Mouse (Mus musculus) neural tube, embryonic 14.5 days (tissue): ENCODE measurements around the gene Fam217a. TPM values are rescaled to one million over a fixed set of nuclear protein-coding genes. Genes with fewer than 3 reads are reported as not detected.
"Not testable (repeated sequence)": the region's sequence is repeated elsewhere in the genome, so short reads cannot be mapped to it uniquely, and the experiment has no call there.

Source experiments
- ATAC-seq: fragments of 200-750 bp; cut with Nextera tagmentation; 2 replicates; pipeline ENCODE4 v1.8.0; 2017; ENCODE audit warnings: low read depth, mild to moderate bottlenecking, moderate TSS enrichment, moderate library complexity
- H3K27ac ChIP-seq: fragments of 300-500 bp; sonication (generic); 2 replicates; pipeline ENCODE4 v1.5.1; 2014; ENCODE audit warnings: low read depth, mild to moderate bottlenecking, control low read depth, low read length, moderate library complexity, mixed read lengths
- H3K27me3 ChIP-seq: fragments of 300-500 bp; sonication (generic); 2 replicates; pipeline ENCODE4 v1.6.1; 2014; ENCODE audit warnings: low read length; ENCODE audit not compliant: control insufficient read depth, insufficient read depth
- H3K36me3 ChIP-seq: fragments of 300-500 bp; sonication (generic); 2 replicates; pipeline ENCODE4 v1.6.1; 2014; ENCODE audit warnings: low read length, mixed read lengths; ENCODE audit not compliant: control insufficient read depth, insufficient read depth
- H3K4me1 ChIP-seq: fragments of 300-500 bp; sonication (generic); 2 replicates; pipeline ENCODE4 v1.6.1; 2014; ENCODE audit warnings: low read length; ENCODE audit not compliant: control insufficient read depth, insufficient read depth
- H3K4me2 ChIP-seq: fragments of 300-500 bp; sonication (generic); 2 replicates; pipeline ENCODE4 v1.6.1; 2014; ENCODE audit warnings: mild to moderate bottlenecking, low read depth, low read length, control low read depth
- H3K4me3 ChIP-seq: fragments of 300-500 bp; sonication (generic); 2 replicates; pipeline ENCODE4 v1.5.1; 2014; ENCODE audit warnings: low read depth, low read length, control low read depth, mixed read lengths
- H3K9ac ChIP-seq: fragments of 300-500 bp; sonication (generic); replicated peaks from 2 replicates; pipeline ENCODE4 v1.6.1; 2014; ENCODE audit warnings: low read depth, mild to moderate bottlenecking, control low read depth, low read length, mixed read lengths
- H3K9me3 ChIP-seq: fragments of 300-500 bp; sonication (generic); 2 replicates; pipeline ENCODE4 v1.6.1; 2016; ENCODE audit warnings: low read length; ENCODE audit not compliant: control insufficient read depth
- WGBS: fragments of 180-500 bp; shearing (Covaris S2); extraction: QIAGEN DNeasy Blood & Tissue Kit; methylation state at CpG from one replicate; pipeline ENCODE4 v1.1.7; 2014; 5-methylcytosine and 5-hydroxymethylcytosine counted together
- polyA plus RNA-seq: library from polyadenylated mRNA; unstranded; fragments of >200 nt; fragmentation: Nextera tagmentation; extraction: Ambion mirVana; gene quantifications from 2 replicates; pipeline ENCODE4 v1.2.1, GENCODE M21; 2014

Fam217a gene
- polyA plus RNA-seq, 1 experiment from 2014 or later: 0.37 TPM

DNA sequence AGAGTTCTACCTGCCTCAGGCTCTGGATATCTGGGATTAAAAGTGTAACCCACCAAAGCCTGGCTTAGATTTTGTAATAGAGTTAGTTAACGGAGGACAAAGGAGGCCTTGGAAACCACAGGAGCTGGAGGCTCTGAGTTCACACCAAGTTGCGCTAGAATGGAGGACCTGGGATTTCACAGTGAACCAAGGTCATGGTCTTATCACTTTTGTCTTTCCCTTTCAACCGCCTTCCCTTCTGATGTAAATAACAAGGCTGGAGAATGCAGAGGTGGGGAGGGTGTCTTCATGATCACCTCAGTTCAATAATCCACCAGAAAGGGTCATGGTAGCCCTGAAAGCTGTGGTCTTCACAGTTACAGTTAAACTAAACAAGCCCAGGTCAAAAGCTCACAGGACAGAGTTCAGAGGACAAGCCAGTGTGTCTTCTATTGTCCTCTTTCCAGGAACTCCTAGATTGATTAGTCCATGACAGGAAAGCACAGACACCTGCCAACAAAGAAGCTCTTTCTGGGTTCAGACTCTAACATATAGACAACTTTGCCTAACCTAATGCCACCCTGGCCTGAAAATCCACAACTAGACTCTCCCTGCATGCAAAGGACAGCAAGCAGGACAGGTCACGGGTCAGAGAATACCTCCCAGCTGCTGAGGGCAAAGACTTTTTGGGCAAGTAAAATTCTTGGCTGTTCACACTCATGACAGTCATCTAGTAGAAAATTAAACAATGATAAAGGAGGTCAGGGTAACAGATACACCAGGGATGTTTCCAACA, 37.1 kb upstream of the Fam217a start:
- Histone ChIP-seq H3K9ac (no peak overlapping the region), H3K4me1 (0 out of 2 replicates have a peak, but pooled peaks cover 5% of the 10 kb centered on the region), H3K36me3 (no peaks in the 10 kb centered on the region), H3K9me3 (no peaks in the 10 kb centered on the region), H3K4me3 (no peak overlapping the region), H3K27ac (no peak overlapping the region), H3K27me3 (no peaks in the 10 kb centered on the region), H3K4me2 (no peak overlapping the region)
- WGBS: 93% methylated on average over 4 of the region's 4 CpGs
- ATAC-seq: no peak

DNA sequence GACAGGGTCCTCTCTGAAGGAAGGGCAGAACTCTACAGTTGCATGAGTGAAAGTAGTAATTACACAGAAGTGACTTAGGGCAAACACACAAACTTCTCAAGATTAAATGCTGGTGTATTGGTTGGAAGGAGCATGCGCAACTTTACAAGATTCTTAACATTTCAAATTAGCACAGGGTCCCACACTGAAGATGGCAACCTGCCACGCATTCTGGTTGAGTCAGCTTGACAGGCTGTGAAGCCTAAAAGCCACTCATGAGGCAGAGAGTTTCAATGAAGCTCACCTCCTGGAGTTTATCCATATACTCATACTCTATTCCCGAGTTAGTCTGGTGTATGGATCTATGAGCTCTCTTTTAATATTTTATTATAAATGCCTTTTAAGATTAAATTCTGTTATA, 34.0 kb upstream of the Fam217a start:
- not testable (repeated sequence) for H3K4me2 ChIP-seq, H3K9me3 ChIP-seq, H3K4me1 ChIP-seq, H3K9ac ChIP-seq, H3K4me3 ChIP-seq, H3K27me3 ChIP-seq, ATAC-seq, H3K36me3 ChIP-seq, H3K27ac ChIP-seq
- whole genome bisulfite sequencing: 88% methylated on average over 3 of the region's 3 CpGs

DNA sequence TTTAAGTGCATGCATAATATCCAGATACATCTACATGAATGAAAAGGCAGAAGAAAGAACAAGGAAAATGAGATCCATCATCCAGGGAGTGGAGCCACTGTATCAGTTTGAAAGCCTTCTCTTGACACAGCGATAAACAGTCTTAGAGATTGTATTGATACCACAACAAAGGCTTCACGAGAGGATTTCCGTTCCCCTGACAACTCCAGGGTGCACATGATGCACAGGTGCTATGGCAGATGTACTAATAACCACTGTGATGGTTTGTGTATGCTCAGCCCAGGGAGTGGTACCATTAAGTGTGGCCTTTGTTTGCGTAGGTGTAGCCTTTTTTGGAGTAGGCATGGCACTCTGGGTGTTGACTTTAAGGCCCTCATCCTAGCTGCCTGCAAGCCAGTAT, 32.8 kb upstream of the Fam217a start:
- Histone ChIP-seq H3K27ac (no peak overlapping the region), H3K4me2 (no peak overlapping the region), H3K9ac (no peak overlapping the region), H3K27me3 (no peaks in the 10 kb centered on the region), H3K4me1 (no peaks in the 10 kb centered on the region), H3K36me3 (no peaks in the 10 kb centered on the region), H3K4me3 (no peak overlapping the region), H3K9me3 (no peaks in the 10 kb centered on the region)
- 90% methylated on average over 4 of the region's 4 CpGs for WGBS
- no peak for ATAC-seq

DNA sequence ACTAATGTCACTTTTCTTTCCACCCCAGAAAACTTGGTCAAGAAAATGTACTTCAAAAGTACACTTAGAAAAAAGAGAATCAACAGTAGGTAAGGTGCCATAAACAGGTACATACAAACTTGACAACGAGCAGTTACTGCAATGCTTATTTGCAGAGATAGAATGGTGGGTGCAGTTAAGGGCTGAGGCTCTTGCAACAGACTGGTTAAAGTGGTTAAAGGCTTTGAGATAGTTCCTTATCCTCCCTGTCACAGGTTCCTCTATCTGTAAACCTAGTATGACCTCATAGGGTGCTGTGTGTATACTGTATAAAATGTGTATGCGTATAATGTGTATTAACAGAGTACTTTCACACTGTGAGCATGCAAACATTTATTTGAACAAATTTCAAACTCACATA, 27.3 kb upstream of the Fam217a start:
- ATAC-seq, H3K9me3 ChIP-seq, H3K27ac ChIP-seq, H3K4me1 ChIP-seq, H3K27me3 ChIP-seq, H3K9ac ChIP-seq, H3K36me3 ChIP-seq, H3K4me3 ChIP-seq, H3K4me2 ChIP-seq: not testable (repeated sequence)
- WGBS: 95% methylated on average over 2 of the region's 2 CpGs

DNA sequence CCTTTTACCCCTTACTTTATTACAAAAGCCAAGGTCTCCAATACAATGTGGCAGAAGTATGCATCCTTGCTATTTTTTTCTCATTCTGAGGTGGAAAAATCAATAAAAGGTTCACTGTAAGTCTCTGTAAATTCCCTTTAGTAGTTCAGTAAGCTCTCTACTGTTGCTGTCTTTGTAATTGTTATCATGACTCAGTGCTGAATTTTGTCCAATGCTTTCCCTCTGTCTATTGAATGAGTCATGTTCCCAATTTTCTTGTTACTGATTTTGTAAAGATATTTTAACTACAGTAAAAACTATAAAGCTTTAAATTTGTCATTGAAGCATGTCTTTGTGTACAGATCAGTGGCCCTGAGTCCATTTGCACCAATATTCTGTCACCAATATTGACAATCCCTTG, 18.3 kb upstream of the Fam217a start:
- H3K27me3 ChIP-seq: no peaks in the 10 kb centered on the region
- ATAC-seq: no peak

DNA sequence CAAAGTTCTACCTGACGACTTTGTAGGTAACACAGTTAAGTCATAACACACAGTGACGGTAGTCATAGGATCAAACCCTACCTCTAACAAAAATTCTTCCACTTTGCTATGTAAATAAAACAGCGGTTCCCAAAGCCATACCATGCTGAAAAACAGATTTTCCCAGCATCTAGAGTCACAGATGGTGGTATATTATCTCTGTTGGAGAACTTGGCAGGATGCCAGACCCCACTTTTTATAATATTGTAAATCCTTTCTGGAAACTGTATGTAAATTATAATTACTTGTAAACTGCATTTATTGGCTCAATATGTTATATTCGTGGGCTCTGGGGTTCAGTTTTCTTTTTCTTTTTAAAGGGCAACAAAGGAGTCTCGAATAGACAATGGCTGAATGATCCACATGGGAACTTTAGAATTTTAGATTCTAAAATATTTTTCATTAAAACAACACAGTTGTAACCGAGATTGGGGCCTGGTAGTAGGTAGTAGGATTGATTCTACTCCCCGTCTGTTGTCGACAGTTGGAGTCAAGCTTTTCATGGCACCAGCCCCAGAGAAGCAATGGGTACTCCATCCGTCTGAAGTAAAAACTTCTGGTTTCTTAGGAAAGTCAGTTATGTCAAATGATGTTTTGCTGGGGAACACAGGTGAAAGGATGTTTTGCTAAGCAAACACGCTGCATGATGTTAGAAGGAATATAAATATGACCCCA, 11.0 kb upstream of the Fam217a start:
- H3K9me3 ChIP-seq: no peaks in the 10 kb centered on the region
- peak; percentile 77; the same call in 1 of the 2 replicates for ATAC-seq
- H3K4me1 ChIP-seq: no peaks in the 10 kb centered on the region
- H3K4me2 ChIP-seq: no peak overlapping the region
- 63% methylated on average over 10 of the region's 10 CpGs for WGBS
- no peaks in the 10 kb centered on the region for H3K36me3 ChIP-seq
- H3K9ac ChIP-seq: no peak overlapping the region
- H3K4me3 ChIP-seq: no peak overlapping the region
- no peaks in the 10 kb centered on the region for H3K27me3 ChIP-seq
- H3K27ac ChIP-seq: no peak overlapping the region

More for the DNA sequence above, 18.3 kb upstream of the Fam217a start:
- Histone ChIP-seq H3K4me1 (no peaks in the 10 kb centered on the region), H3K4me2 (no peak overlapping the region), H3K9me3 (no peaks in the 10 kb centered on the region), H3K36me3 (no peaks in the 10 kb centered on the region), H3K9ac (no peak overlapping the region), H3K4me3 (no peak overlapping the region), H3K27ac (no peak overlapping the region)

DNA sequence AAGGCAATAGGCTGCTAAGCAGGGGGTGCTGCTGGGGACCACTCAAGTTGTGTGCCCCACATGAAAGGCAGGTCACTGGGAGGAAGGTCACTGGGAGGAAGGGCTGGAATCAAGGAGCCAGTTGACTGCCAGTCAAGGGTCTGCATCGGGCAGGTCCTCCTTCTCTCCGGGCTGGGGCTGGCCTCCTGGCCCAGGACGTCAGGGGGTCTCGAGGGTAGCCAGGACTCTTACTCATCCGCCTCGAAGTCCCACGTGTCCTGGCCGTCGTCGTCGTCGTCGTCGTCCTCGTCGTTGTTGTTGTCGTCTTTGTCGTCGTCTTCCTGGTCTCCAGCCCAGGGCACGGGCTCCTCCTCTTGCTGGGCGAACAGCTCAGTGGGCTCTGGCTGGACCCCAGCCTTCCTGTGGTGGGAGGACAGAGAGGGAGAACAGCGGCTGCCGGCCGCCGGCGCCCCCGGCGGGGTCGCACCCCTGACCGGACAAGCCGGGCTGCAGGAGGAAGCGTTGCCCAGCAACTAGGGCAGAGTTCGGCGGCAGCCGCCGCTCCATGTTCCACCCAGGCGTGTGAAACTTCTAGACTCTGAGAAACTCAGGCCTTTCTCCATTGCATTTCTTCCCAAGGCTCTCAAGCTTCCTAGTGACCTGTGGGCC, 7.5 kb downstream of the Fam217a start:
- H3K9ac ChIP-seq: 0 out of 2 replicates have a peak overlapping the region, but pooled peaks have one; percentile 21
- H3K4me1 ChIP-seq: no peaks in the 10 kb centered on the region
- no peak overlapping the region for H3K4me3 ChIP-seq
- no peaks in the 10 kb centered on the region for H3K9me3 ChIP-seq
- no peak overlapping the region for H3K27ac ChIP-seq
- no peaks in the 10 kb centered on the region for H3K36me3 ChIP-seq
- peak overlapping the region; percentile 38 for H3K4me2 ChIP-seq
- ATAC-seq: peak; percentile 44; the same call in 1 of the 2 replicates
- WGBS: 46% methylated on average over 36 of the region's 37 CpGs
- H3K27me3 ChIP-seq: no peaks in the 10 kb centered on the region

DNA sequence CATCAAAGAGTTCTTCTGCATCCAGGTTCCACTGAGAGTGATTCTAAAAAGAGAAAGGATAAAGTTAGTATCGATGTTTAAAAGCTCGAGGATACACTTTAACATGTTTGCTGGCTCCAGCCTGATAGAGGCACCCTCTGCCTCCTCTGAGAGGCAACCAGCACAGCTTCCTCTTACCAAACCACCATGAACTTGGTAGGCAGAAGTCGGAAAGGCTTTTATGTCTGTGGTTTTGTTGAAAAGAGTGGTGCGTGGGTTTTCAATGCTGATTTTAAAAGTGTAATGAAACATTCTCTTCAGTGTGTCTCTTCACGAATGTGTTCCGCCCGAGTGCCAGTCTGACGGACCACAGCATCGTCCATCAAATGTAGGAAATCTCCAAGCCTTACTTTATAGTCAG, 9.5 kb downstream of the Fam217a start:
- WGBS: 80% methylated on average over 9 of the region's 9 CpGs

DNA sequence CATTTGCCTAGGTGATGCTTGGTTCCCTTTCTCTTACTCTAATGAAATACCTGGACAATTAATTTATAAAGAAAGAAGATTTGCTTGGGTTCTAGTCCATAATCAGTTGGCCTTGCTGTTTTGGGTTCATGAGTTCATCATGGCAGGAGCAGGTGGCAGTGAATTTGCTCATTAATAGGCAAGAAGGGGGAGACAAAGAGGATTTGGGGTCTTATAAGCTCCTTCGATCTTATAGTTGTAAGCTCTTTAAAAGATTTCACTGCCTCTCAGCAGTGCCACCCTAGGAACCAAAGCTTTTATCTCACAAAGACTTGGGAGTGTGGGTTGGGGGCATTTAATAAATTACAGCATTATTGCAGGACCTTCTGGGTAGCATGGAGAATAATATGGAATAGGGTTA, 31.2 kb downstream of the Fam217a start:
- Histone ChIP-seq H3K9me3 (no peaks in the 10 kb centered on the region), H3K4me3 (no peak overlapping the region), H3K36me3 (peaks cover 50% of the 10 kb centered on the region), H3K4me1 (no peaks in the 10 kb centered on the region), H3K27ac (no peak overlapping the region), H3K9ac (no peak overlapping the region), H3K4me2 (no peak overlapping the region), H3K27me3 (no peaks in the 10 kb centered on the region)
- ATAC-seq: no peak
- 84% methylated on average over 1 of the region's 1 CpGs for WGBS

More for the DNA sequence above, 9.5 kb downstream of the Fam217a start:
- no peak overlapping the region for H3K4me2 ChIP-seq
- no peaks in the 10 kb centered on the region for H3K9me3 ChIP-seq
- no peak for ATAC-seq
- H3K4me3 ChIP-seq: no peak overlapping the region
- no peaks in the 10 kb centered on the region for H3K27me3 ChIP-seq
- H3K4me1 ChIP-seq: no peaks in the 10 kb centered on the region
- no peak overlapping the region for H3K27ac ChIP-seq
- H3K36me3 ChIP-seq: no peaks in the 10 kb centered on the region
- no peak overlapping the region for H3K9ac ChIP-seq
